Mouse (Mus musculus): ENCODE measurements at regions not wholly inside any gene's neighbourhood (a gene's known extent, or its start where the extent isn't known, plus 50 kb on each side); places are given as distances from the start of the nearest gene placed in this dataset.
A peak's percentile ranks its signal among the peaks of the same experiment; 100 is the strongest.

DNA sequence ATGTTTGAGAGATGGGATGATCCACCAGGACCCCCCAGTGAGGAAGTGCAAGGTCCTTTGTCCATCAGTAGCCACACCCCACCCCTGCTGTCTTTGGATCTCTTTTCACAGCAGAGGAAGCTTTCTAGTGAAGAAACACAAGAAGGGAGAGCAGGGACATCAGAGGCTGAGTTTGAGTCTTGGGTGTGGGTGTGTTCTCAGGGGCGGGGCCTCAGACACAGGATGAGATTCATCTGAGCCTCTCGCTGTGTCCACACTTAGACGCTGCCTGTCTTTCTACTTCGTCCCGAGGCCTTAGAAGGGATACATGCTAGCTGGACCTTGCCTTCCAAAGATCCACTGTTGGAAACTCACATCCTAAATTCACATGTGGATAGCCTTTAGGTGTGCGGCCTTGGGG is 893.5 kb upstream of the Car8 start:
- DNase-seq: no peak

GRCm38 (mm10) chr4:9131610-9132009 is 892.8 kb upstream of the Car8 start:
- no peak for DNase-seq

- peak; percentile 14 to 26 for DNase-seq
Measured at GRCm38 (mm10) chr4:9125236-9125963, 886.6 kb upstream of the Car8 start.

DNA sequence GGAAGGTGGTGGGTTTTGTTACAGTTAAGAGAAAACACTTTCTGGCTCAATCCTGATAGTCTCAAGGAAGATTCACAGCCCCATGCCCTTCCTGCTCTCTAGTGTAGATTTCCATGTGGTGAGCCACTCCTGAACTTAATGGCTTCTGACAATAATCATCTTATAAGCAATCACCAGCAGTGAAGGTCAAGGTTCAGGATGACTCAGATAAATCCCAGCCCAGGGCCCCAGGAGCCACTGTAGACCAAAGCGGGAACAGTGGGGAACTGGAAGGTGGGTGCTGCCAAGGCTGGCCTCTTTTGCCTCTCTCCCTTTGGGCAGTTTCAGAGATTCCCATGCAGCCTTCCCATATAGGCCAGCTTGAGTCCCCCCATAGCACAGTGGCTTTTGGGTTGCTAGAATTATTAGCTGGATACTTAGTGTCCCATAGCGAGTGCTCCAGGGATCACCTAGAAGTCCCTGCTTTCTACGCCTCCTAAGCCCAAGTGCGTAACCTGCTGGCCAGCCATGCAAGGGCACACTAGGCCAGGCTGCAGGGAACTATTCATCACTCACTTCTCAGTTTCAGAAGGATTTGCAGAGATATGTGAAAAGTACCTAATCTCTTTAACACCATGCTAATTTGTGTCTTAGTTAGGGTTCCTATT is 885.9 kb upstream of the Car8 start:
- DNase-seq: peak in 1 of 2 experiments; percentile 13

- DNase-seq: peak in 1 of 2 experiments; percentile 24
Measured at GRCm38 (mm10) chr4:9124109-9124508, 885.3 kb upstream of the Car8 start.

GRCm38 (mm10) chr4:9123396-9124031 is 884.7 kb upstream of the Car8 start:
- peak in 1 of 2 experiments; percentile 1 for DNase-seq

DNA sequence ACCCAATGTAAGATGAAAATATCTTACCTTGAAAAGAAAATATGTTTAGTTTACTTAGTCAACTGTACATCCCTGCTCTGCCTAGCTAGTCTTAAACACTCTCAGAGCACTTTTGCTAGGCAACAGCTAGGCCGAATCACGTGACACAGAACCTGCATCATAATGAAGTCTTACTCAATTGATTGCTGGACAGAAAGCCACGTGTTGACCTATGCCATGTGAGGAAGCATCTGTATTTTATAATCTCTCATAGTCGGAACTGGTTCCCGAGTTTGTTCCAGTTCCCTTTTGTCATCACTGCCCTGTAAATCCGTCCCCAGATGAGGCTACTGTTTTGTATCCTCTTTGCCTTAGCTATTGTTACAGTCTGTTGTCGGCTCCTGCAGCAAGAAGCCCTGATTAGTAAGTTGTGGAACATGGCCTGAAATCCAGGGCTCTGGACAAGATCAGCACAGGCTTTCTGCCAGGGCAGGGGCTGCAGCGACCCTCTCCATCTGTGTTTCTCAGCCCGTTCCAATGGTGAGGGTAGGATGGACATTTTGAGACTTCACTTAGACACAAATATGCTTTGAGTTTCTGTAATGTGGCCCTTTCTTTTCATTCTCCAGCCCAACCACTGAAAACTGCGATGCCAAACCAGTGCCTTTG is 883.9 kb upstream of the Car8 start:
- DNase-seq: peak in 1 of 2 experiments; percentile 18

DNA sequence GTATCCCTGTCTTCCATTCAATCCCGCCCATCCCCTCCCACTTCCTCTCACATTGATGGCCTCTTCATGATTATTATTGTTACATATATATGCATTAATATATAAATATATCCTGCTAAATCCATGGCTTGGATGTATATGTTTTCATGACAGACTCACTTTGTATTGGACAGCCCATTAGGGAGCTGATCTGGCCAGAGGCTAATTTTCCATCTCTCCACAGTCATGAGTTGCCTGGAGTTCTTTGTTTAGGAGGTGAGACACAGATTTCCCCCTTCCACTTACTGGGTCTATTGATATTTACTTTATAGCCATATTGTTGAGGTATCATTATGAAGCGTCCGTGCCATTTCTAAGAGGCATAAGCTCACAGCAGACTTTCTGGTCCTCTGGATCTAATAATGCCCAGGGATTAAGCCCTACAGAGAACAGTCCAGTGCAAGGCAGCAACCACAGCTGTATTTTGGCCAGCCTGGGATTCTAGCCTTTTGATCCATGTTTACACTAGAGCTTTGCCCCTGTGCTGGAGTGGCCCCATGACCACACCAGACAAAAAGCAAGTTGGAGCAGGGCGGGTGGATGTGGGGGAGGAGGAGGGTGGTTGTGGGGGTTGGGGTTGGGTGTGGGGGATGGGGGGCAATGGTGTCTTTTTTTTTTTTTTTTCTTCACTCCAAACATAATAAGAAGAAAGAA is 878.3 kb upstream of the Car8 start:
- no peak for DNase-seq

DNA sequence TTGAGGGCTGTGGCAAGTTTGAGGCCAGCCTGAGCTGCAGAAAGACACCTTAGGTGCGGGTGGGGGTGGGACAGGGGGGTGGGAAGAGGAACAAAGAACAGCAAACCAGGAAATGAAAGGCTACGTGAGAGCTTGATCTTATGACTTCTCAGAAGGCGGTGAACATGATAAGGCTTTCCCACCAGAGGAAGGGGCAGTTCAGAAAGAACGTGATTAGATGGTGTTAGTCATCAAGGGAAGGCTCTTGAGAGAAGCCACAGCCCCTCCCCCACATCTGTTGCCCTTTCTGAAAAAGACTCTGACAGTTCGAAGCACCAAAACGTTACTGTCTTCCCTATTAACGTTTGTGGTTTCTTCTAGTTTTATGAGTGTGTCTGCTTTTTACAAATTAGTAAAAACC is 877.0 kb upstream of the Car8 start:
- DNase-seq: no peak

- DNase-seq: peak in 1 of 2 experiments; percentile 2
Measured at GRCm38 (mm10) chr4:9113982-9114381, 875.1 kb upstream of the Car8 start.

GRCm38 (mm10) chr4:9110355-9110754 is 871.5 kb upstream of the Car8 start:
- DNase-seq: peak in 1 of 2 experiments; percentile 24

DNA sequence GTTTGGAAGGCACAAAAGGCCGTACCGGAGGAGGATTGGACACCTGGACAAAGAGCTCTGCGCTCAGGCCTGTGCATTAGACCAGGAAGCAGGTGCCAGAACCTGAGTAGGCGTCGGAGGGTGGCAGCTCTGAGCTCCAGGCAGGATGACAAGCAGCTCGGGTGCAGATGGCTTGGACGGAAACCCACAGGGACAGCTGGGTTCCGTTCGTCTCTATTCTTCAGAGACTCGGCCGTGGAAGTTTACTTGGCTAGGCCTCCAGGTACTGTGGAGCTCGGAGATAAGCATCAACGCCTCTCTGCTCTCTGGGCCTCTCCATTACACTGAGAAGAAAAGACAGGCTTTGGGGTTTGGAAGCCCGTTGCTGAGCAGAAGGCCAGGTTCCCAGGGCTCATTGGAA is 868.5 kb upstream of the Car8 start:
- no peak for DNase-seq

DNA sequence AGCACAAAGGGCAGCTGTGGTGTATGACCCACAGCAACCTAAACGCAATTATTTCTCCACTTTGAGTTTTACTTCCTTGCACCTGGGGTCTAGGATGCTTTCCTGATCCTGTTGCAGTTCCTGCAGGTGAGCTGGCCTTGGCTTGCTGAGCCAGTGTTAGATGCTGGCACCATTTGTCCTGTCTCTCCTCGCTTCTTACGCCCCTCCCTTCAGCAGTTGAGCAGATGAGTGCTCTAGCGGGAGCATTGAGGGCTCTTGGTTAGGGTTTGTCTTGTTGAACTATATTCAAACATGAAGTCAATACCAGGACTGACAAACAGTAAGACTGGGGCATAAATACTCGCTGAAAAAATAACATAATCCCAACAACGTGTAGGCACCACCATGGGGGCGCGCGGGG is 867.9 kb upstream of the Car8 start:
- no peak for DNase-seq

GRCm38 (mm10) chr4:9104657-9105056 is 865.8 kb upstream of the Car8 start:
- no peak for DNase-seq

- DNase-seq: no peak
Measured at GRCm38 (mm10) chr4:9103958-9104357, 865.1 kb upstream of the Car8 start.

DNA sequence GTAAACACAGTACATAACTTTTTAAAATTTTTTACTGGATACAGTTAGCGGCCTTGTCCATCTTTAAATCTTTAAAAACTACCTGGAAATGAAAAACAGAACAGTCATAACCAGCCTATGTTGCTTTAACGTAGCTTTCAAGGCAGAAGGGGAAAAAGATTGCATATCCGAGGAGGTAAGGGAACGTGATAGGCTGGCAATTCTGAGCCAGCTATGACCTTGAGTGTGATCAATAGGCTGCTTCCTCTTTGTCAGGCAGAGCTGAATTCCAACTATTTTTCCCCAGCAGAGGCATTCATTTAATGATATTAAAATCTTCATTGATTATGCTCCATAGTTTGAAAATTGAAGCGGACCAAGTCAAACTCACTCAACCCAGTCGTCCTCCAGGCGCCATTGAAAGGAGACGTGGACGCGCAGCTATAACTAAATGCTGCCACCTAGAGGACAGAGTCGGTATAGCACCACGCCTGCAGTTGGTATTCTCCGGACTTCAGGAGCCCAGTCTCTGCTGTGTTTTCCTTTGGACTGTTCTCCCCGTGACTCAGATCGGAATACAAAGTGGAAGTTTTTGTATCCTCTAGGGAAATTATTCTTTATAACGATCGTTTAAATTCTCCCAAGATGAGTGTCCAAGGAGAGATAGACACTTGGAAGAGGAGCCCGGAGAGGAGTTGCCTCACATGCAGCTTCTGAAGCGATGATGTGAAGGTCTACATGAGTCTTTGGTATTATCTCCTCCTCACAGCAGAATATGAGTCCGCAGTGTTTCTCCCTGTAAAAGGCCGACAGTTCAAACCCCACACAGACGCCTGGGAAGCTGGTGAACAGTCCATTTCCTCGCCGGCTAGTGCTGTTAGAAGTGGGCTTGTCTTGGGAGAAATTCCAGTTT is 858.2 kb upstream of the Car8 start:
- peak; percentile 81 to 93 for DNase-seq

- DNase-seq: no peak
Measured at GRCm38 (mm10) chr4:9096274-9096673, 857.4 kb upstream of the Car8 start.

DNA sequence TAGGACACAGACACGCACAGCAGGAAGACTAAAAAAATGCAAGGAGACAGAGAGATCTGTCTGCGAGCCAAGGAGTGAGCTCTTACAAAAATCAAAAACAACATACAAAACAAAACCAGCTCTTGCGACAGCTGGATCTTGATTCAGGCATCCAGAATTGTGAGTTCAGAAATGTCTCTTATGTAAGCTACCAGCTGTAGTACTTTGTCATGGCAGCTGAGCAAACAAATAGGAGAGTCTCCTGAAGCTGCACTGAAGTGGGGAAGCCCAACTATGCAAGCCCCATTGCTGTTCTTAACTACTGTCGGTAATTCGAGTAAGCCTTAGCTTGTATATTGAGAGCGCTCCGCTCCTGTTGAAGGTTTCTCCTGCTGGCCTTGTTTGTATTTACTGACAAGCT is 856.8 kb upstream of the Car8 start:
- no peak for DNase-seq

DNA sequence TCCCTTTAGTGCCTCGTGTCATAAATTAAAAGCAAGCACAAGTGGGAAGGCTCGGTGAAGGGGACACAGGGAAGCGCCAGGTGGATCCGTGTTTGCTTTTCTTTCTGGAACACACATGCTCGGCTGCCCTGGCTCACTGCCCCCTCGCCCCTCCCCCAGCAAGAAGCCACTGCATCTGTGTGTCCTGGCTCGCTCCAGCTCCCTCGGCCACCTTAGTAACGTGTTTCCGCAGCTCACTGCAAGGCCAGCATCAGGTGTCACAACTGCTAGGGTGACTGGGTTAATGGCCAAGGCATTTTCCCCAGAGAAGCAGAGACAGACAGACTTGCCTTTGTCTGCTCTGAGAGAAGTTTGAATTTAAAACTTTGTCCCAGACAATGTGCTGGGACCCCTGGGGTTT is 855.7 kb upstream of the Car8 start:
- no peak for DNase-seq

- DNase-seq: no peak
Measured at GRCm38 (mm10) chr4:9094076-9094475, 855.2 kb upstream of the Car8 start.

DNA sequence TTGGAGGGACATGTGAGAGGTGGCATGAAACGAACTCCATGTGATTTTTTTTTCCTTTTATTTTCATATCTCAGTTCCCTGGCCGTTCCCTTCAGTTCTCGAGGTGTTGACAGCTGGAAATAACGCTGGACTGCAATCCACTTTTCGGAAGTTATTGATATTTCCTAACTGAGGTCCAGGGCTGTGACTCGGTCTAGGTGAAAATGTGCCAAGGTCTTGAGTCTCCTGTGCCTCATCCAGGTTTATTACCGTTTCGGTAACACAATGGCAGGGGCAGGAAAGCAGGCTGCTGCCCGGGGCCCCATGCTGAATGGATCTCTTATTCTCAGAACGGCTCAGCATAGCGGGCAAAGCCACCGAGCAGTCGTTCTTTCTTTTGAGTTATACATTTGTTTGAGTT is 844.7 kb upstream of the Car8 start:
- DNase-seq: no peak
